Mouse (Mus musculus) ES-Bruce4 (cell line): ENCODE measurements around the gene Acad10.

Experiments used
- CTCF ChIP-seq: IDR thresholded peaks from one replicate; pipeline ENCODE4 v1.8.1; 2011; ENCODE audit warnings: low read depth, low read length
- EP300 ChIP-seq: IDR thresholded peaks from 2 replicates; pipeline ENCODE4 v1.6.1; 2011; ENCODE audit warnings: low read depth, low read length; ENCODE audit not compliant: insufficient read depth
- POLR2A ChIP-seq: IDR thresholded peaks from one replicate; pipeline ENCODE4 v1.8.1; 2011; ENCODE audit warnings: low read length; ENCODE audit not compliant: insufficient read depth

- TF ChIP-seq POLR2A, result no peak
- TF ChIP-seq CTCF, result peak; percentile 98
- 0 out of 2 replicates have a peak, but pooled peaks have one; percentile 56 for TF ChIP-seq EP300
These were observed 58.6 kb downstream of the Acad10 start for GRCm38 (mm10) chr5:121601547-121602299.
